Mouse (Mus musculus) adrenal gland, adult (tissue): ENCODE measurements at regions not wholly inside any gene's neighbourhood (a gene's known extent, or its start where the extent isn't known, plus 50 kb on each side); places are given as distances from the start of the nearest gene placed in this dataset.

ENCODE experiments used
- DNase-seq, 2 experiments: peaks; one replicate each; pipeline ENCODE4 v3.0.0; 2022 to 2023; ENCODE audit warnings: low spot score in 1 of 2; ENCODE audit not compliant: inconsistent age in 2 of 2

- DNase-seq: no peak
Measured at GRCm38 (mm10) chr10:17337217-17337616, 385.8 kb upstream of the Cited2 start.

- DNase-seq: peak in 1 of 2 experiments; percentile 13
Measured at GRCm38 (mm10) chr10:17343829-17344228, 379.2 kb upstream of the Cited2 start.

GRCm38 (mm10) chr10:17352202-17352994 lies 370.6 kb upstream of the Cited2 start:
- no peak for DNase-seq

GRCm38 (mm10) chr10:17355476-17355875 lies 367.5 kb upstream of the Cited2 start:
- peak in 1 of 2 experiments; percentile 35 for DNase-seq

- DNase-seq: peak in 1 of 2 experiments; percentile 52
Measured at GRCm38 (mm10) chr10:17356041-17356440, 367.0 kb upstream of the Cited2 start.

DNA sequence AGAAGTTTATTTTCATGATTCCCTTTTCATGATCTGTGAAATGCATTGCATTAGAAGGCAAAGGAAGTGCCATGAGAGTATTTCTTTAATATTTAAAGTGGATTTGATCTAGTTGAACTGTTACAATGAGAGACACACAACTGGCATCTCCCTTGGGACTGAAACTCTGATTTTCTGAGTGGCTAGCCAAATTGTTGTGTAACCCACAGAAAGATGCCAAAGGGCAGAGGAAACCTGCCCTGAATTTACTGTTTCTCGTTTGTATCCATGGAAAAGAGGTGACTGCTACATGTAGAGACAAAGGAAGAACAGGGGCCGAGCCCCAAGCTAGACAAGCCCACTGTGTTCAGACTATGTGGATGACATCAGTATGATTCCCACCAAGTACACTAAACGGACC lies 360.4 kb upstream of the Cited2 start:
- DNase-seq: peak in 1 of 2 experiments; percentile 56

DNA sequence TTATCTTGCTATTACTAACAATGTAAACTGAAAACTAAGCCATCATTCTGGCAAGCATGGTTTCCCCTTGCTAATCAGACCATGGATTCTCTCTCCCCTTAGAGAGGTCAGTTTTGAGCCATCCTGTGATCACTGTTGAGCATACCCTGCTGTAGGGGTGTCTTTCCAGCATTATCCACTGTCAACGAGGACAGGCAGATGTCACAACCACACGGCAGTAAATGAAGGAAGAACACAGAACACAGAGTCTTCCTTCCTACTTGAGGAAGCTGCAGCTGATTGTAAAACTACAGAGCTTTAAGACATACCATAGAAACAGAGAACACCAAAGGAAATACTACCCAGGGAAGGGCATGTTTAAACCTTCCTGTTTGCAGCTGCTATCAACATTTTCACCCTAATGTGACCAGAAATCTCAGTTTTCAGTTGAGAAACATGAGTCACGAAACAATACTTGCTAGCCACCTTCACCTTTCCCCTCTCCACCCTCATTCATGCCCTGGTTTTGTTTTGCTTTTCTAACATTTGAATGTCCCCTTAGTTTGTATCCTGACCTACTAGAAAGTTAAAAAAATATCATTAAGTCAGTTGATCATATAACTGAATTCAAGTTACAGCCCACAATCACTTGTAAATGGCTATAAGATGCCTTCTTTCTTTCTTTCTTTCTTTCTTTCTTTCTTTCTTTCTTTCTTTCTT lies 356.8 kb upstream of the Cited2 start:
- no peak for DNase-seq

- DNase-seq: peak; percentile 43 to 74
Measured at GRCm38 (mm10) chr10:17367026-17367425, 356.0 kb upstream of the Cited2 start.

GRCm38 (mm10) chr10:17367430-17367829 lies 355.6 kb upstream of the Cited2 start:
- no peak for DNase-seq

GRCm38 (mm10) chr10:17368636-17369035 lies 354.4 kb upstream of the Cited2 start:
- no peak for DNase-seq

GRCm38 (mm10) chr10:17372905-17373304 lies 350.1 kb upstream of the Cited2 start:
- DNase-seq: no peak

GRCm38 (mm10) chr10:17374047-17374446 lies 349.0 kb upstream of the Cited2 start:
- no peak for DNase-seq

GRCm38 (mm10) chr10:17382990-17383389 lies 340.0 kb upstream of the Cited2 start:
- DNase-seq: no peak

DNA sequence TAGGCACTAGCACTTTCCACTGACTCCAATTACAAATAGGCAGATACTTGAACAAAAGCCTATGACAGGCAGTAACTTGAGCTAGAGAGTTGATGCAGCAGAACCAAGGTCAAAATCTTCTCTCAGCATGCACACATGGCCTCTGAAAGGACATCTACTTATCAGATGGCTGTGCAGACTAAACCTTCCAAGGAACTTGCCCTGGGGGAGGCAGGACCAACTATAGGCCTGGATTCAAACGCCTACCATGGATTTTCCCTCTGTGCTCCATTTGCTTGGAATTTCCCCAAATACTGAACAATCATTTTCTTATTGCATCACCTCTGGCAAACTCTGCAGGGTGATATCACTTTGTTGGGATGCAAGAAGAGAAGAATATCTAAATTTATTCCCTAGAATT lies 337.8 kb upstream of the Cited2 start:
- DNase-seq: peak; percentile 17 to 80

GRCm38 (mm10) chr10:17387296-17387695 lies 335.7 kb upstream of the Cited2 start:
- DNase-seq: no peak

- no peak for DNase-seq
Measured at GRCm38 (mm10) chr10:17395495-17396224, 327.4 kb upstream of the Cited2 start.

DNA sequence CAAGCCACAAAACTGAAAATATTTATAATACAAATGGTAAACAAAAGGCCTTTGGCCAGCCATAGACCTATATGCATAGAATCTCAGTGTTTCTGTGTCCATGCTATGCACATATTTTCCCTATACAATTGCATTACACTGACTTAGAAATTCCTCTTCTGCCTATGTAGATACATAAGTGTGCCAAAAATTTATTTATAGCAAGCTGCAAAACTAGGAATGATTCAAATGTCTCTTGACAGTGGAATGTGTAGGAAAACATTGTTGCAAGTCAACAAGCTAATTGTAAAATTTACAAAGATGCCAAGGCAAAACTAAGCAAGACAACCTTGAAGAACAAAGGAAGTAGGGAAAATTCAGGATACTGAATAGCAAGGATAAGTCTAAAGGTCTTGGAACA lies 319.1 kb upstream of the Cited2 start:
- DNase-seq: no peak

- DNase-seq: peak in 1 of 2 experiments; percentile 66
Measured at GRCm38 (mm10) chr10:17407854-17408606, 315.0 kb upstream of the Cited2 start.

- no peak for DNase-seq
Measured at GRCm38 (mm10) chr10:17408781-17409180, 314.2 kb upstream of the Cited2 start.

DNA sequence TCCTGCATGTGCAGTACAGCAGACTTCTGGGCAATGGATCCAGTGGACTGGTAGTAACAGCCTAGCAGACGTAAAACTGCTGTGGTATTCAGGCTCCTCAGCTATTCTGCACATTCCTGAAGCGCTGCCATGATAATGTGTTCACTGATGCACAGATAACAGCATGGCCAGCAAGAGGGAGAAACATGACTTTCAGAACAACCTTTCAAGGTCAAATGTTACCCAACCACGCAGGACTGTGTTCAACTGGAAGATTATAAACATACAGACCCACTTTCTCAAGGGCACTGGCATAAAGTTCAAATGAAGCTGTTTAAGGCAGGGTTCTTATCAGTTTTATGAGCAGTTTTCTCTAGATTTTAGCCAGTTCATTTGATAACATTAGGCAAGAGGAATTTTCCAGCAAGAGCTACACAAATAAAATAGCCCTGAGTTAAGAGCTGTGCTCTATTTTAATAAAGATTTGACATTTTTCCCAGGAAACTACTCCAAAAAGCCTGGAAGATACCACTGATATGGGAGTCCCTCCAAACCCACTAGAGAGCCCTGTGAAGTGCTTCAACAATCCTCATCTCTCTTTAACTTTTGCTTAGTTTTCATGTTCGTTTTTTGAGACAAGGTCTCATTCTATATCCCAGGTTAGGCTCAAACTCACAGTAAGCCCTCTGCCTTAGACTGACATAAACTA lies 311.6 kb upstream of the Cited2 start:
- DNase-seq: peak; percentile 59 to 90
